Mouse (Mus musculus): ENCODE results near the gene Aim2. TPM values are rescaled to one million over a fixed set of nuclear protein-coding genes. Genes with fewer than 3 reads are reported as not detected.
"Not testable (repeated sequence)": the region's sequence is repeated elsewhere in the genome, so short reads cannot be mapped to it uniquely, and the experiment has no call there.

Gene Aim2
- polyA plus RNA-seq, 1 experiment from 2014 or later = 3.1 TPM

DNA sequence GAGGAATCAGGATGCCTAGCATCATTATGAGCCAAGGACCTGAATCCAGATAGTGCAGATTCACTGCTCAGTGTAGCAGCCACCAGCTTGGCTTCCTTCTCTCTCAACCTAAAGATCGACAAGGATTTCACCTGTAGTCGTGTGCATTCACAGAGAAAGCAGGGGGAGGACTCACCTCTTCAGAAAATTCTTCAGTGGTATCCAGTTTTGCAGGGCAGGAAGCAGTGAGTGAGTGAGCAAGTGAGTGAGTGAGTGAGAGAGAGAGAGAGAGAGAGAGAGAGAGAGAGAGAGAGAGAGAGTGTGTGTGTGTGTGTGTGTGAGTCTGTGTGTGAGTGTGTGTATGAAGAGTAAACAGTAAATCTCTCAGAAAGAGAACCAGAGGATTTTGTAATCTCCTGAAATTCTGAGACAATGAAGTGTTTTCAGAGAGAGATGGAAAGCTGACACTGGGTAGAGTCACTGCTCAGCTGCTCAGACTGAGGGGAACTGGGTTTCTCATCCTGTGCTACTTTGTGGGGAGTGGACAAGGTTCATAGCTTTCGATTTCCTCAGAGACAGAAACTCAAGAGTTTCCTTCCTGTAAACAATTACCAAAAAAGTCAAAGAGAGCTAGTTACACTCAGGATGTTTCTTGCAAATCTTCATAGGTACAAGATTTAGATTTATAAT lies 140.3 kb downstream of the Aim2 start, which contains the start of gene Ifi206:
Gene Ifi206 (minus strand): TSS at position 230 of the 669 bp plus-strand sequence.
- not testable (repeated sequence) for H3K27ac ChIP-seq (ENCODE audit: low read depth, low read length); ATAC-seq (replicated peaks; ENCODE audit: insufficient number of reproducible peaks, low FRiP score, low TSS enrichment); H3K9me3 ChIP-seq (replicated peaks; ENCODE audit: control insufficient read depth, low read length); H3K4me2 ChIP-seq; H3K9ac ChIP-seq (ENCODE audit: low read depth, low read length); H3K4me1 ChIP-seq (ENCODE audit: control insufficient read depth, insufficient read depth, low read length); H3K36me3 ChIP-seq (ENCODE audit: control insufficient read depth, insufficient read depth, low read length); H3K27me3 ChIP-seq (ENCODE audit: control insufficient read depth, insufficient read depth, low read length); H3K4me3 ChIP-seq (ENCODE audit: low read depth, low read length)
- 77% methylated on average over 3 of the region's 3 CpGs for WGBS (ENCODE audit: insufficient replicate concordance)

GRCm38 (mm10) chr1:173491483-173491882 lies 140.8 kb downstream of the Aim2 start:
- H3K36me3 ChIP-seq (ENCODE audit: control insufficient read depth, insufficient read depth, low read length); H3K9ac ChIP-seq (ENCODE audit: low read depth, low read length); H3K9me3 ChIP-seq (replicated peaks; ENCODE audit: control insufficient read depth, low read length); ATAC-seq (replicated peaks; ENCODE audit: insufficient number of reproducible peaks, low FRiP score, low TSS enrichment); H3K4me1 ChIP-seq (ENCODE audit: control insufficient read depth, insufficient read depth, low read length); H3K4me3 ChIP-seq (ENCODE audit: low read depth, low read length); H3K27ac ChIP-seq (ENCODE audit: low read depth, low read length); H3K4me2 ChIP-seq; H3K27me3 ChIP-seq (ENCODE audit: control insufficient read depth, insufficient read depth, low read length): not testable (repeated sequence)

DNA sequence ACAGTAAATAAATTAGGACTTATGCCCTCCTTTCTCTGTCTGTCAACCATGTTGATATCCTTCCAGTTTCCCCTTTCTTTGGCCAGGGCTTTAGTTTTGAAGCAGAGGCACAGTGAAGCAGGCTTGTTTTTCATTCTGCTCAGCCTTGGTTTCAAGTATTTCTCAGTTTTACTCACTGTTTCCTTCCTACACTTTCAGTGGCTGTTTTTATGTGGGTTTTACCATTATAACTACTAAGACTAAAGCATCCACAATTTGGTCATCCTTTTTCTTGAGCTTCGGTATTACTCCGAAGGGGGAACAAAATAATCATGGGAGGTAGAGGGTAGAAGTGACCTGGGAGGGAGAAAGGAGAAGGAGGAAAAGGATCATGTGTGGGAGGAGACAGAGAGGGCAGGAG lies 159.9 kb downstream of the Aim2 start:
- not testable (repeated sequence) for H3K4me1 ChIP-seq (ENCODE audit: control insufficient read depth, insufficient read depth, low read length); H3K4me2 ChIP-seq; ATAC-seq (replicated peaks; ENCODE audit: insufficient number of reproducible peaks, low FRiP score, low TSS enrichment); H3K36me3 ChIP-seq (ENCODE audit: control insufficient read depth, insufficient read depth, low read length); H3K27ac ChIP-seq (ENCODE audit: low read depth, low read length); H3K4me3 ChIP-seq (ENCODE audit: low read depth, low read length); H3K9ac ChIP-seq (ENCODE audit: low read depth, low read length); H3K27me3 ChIP-seq (ENCODE audit: control insufficient read depth, insufficient read depth, low read length); H3K9me3 ChIP-seq (replicated peaks; ENCODE audit: control insufficient read depth, low read length)
- WGBS (ENCODE audit: insufficient replicate concordance) = 94% methylated on average over 2 of the region's 2 CpGs

Other genes starting within 250 kb of the Aim2 start
- gene Olfr1408, start 213.5 kb upstream of the Aim2 start, polyA plus RNA-seq (2014; fragmentation: Nextera tagmentation; extraction: Ambion mirVana) = not detected in 2 replicates
- gene Olfr1406, start 160.2 kb upstream of the Aim2 start, polyA plus RNA-seq (2014; fragmentation: Nextera tagmentation; extraction: Ambion mirVana) = not detected in 2 replicates
- gene Olfr218, start 153.1 kb upstream of the Aim2 start, polyA plus RNA-seq (2014; fragmentation: Nextera tagmentation; extraction: Ambion mirVana) = not detected in 2 replicates
- not detected in 2 replicates for gene Olfr1404, start 138.5 kb upstream of the Aim2 start, polyA plus RNA-seq (2014; fragmentation: Nextera tagmentation; extraction: Ambion mirVana)
- gene Fcer1a, start 123.7 kb upstream of the Aim2 start, polyA plus RNA-seq (2014; fragmentation: Nextera tagmentation; extraction: Ambion mirVana) = not detected in 2 replicates
- gene Olfr418, start 84.9 kb upstream of the Aim2 start, polyA plus RNA-seq (2014; fragmentation: Nextera tagmentation; extraction: Ambion mirVana) = not detected in 2 replicates
- gene Mptx2, start 73.1 kb upstream of the Aim2 start, polyA plus RNA-seq (2014; fragmentation: Nextera tagmentation; extraction: Ambion mirVana) = not detected in 2 replicates
- gene Ackr1, start 17.1 kb upstream of the Aim2 start, polyA plus RNA-seq (2014; fragmentation: Nextera tagmentation; extraction: Ambion mirVana) = 5.0 and 5.5 TPM in 2 replicates
- gene Cadm3, start 16.8 kb downstream of the Aim2 start, polyA plus RNA-seq (2014; fragmentation: Nextera tagmentation; extraction: Ambion mirVana) = 1.3 TPM in 2 replicates
- gene Ifi206, start 140.2 kb downstream of the Aim2 start, polyA plus RNA-seq (2014; fragmentation: Nextera tagmentation; extraction: Ambion mirVana) = 0.06 TPM in 1 of 2 replicates, not detected in the other
- not detected in 2 replicates for gene Ifi214, start 185.1 kb downstream of the Aim2 start, polyA plus RNA-seq (2014; fragmentation: Nextera tagmentation; extraction: Ambion mirVana)
- not detected in 2 replicates for gene Ifi213, start 248.4 kb downstream of the Aim2 start, polyA plus RNA-seq (2014; fragmentation: Nextera tagmentation; extraction: Ambion mirVana)

Measured in heart, embryonic 11.5 days (tissue).